Mouse (Mus musculus): ENCODE results near the gene Arhgap17. TPM values are rescaled to one million over a fixed set of nuclear protein-coding genes. Genes with fewer than 3 reads are reported as not detected.

Gene Arhgap17
- total RNA-seq, 2 experiments from 2014 or later, result 15.1 to 15.3 TPM

DNA sequence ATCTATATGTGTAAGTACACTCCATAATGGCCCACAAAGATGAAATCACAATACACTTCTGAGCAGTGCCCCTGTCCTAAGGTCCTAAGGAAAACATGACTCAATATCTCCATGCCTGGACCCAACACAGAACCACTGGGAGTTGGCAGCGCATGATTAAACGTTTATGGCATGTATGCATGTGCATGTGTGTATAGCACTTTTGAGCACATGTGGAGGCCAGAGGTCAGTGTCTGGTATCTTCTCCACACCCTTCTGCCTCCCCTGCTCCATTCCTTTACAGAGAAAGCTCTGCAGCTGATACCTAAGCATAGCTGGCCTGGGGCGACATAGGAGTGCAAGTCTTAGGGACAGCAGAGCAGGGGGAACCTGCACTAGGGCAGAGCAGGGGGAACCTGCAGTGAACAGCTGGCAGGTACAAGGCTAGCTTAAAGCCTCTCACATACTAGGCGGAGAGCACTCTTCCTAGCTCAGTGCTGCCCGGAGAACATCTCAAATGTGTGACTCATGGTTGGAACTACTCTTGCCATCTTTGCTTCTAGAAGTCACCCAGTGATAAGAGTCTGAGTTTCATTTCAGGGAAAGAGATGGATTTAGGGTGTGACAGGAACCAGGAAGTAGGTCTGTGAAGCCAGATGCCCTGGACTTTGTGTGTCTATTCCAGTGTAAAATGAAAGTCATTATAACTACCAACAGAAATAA is 25.5 kb downstream of the Arhgap17 start:
- no peak for DNase-seq (ENCODE audit: low spot score)

DNA sequence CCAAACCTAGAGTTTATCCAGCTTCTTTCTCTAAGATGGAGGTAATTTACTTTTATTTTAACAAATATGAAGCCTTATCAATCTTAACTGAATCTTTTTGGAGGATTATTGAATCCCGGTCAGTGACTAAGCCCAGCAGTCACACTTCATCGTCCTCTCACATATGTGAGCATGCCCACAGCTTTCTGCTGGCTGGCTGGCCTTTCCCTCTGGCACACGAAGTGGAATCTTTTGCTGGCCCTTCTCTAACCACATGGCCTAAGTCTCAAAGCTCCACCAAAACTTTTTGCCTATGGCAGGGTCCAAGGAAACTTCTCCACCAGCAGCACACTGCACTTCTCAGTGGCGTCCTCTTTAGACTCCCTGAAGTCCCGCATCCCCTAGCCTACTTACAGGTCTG is 27.8 kb downstream of the Arhgap17 start:
- DNase-seq (ENCODE audit: low spot score), result peak; percentile 59

- no peak for DNase-seq (ENCODE audit: low spot score)
Observed at GRCm38 (mm10) chr7:123338351-123338750, 31.4 kb downstream of the Arhgap17 start.

DNA sequence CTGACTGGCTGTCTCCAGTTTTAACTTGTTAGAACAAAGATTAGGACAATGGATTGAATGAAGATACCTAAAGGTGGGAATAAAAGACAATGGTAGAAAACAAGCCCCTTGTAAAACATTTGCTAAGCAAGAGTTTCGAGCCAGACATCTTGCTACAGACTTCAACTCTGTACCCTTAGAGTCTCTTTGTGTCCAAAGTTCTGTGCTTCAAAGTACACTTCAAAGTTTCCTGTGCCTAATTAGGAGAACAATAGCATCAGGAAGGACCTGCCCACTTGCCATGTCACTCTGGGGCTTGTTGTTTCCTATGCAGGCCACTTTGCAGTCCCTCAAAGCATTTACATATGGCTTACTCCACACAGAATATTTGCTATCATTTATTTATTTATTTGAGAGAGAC is 33.4 kb downstream of the Arhgap17 start:
- no peak for DNase-seq (ENCODE audit: low spot score)

DNA sequence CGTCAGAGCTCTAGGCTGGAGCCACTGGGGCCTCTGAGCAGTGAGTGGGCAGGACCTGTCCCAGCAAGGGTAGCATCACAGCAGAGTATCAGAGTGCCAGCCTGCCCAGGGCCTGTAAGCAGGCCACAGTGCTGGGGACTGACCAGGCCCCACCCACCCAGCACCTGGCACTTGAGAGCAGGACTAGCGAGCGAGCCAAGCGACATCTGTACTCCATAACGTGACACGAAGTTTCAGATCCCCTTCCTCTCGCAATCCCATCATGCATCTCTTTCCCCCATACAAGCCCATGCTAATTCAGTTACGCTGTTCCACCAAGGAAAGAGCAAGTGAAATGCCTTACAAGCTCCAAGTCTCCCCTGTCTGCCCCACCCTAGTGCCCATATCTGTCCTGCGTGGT is 39.2 kb downstream of the Arhgap17 start:
- DNase-seq (ENCODE audit: low spot score), result no peak

- no peak for DNase-seq (ENCODE audit: low spot score)
Observed at GRCm38 (mm10) chr7:123327909-123328308, 41.8 kb downstream of the Arhgap17 start.

GRCm38 (mm10) chr7:123326901-123327300 is 42.8 kb downstream of the Arhgap17 start:
- DNase-seq (ENCODE audit: low spot score), result no peak

- no peak for DNase-seq (ENCODE audit: low spot score)
Observed at GRCm38 (mm10) chr7:123326062-123326461, 43.7 kb downstream of the Arhgap17 start.

DNA sequence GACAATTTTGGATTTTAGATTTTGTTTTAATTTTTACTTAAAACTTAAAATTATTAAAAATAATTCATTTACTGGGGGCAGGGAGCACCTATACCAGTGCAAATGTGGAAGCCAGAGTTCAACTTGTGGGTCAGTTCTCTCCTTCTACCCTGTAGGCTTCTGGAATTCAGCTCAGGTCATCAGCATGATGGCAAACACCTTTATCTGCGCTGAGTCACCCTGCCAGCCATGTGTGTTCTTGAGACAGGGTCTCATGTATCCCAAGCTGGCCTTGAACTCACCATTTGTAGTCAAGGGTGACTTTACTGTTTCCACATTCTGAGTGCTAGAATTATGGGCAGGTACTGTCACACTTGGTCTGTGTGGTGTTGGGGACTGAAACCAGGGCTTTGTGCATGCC is 45.6 kb downstream of the Arhgap17 start:
- no peak for DNase-seq (ENCODE audit: low spot score)

- DNase-seq (ENCODE audit: low spot score), result no peak
Observed at GRCm38 (mm10) chr7:123323388-123323787, 46.3 kb downstream of the Arhgap17 start.

GRCm38 (mm10) chr7:123322452-123323121 is 47.1 kb downstream of the Arhgap17 start:
- DNase-seq (ENCODE audit: low spot score), result no peak

DNA sequence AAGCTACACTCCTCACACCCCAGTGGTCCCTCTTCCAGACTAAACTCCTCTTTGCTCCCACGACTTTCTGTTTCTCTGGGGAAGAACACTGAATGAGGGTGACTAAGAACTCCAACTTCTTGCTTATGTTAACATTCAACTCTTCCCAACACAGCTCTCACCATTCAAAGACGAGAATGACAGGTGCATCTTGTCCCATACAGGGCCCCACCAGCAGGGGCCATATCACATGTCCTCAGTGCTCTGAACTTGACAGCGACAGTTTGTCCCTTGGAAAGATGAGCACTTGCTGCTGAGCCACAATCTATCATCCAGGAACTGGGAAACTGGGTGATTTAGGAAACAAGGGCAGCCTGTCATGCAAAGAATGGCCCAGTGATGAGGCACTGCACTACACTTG is 57.0 kb downstream of the Arhgap17 start:
- no peak for DNase-seq (ENCODE audit: low spot score)

GRCm38 (mm10) chr7:123311836-123312235 is 57.9 kb downstream of the Arhgap17 start:
- no peak for DNase-seq (ENCODE audit: low spot score)

DNA sequence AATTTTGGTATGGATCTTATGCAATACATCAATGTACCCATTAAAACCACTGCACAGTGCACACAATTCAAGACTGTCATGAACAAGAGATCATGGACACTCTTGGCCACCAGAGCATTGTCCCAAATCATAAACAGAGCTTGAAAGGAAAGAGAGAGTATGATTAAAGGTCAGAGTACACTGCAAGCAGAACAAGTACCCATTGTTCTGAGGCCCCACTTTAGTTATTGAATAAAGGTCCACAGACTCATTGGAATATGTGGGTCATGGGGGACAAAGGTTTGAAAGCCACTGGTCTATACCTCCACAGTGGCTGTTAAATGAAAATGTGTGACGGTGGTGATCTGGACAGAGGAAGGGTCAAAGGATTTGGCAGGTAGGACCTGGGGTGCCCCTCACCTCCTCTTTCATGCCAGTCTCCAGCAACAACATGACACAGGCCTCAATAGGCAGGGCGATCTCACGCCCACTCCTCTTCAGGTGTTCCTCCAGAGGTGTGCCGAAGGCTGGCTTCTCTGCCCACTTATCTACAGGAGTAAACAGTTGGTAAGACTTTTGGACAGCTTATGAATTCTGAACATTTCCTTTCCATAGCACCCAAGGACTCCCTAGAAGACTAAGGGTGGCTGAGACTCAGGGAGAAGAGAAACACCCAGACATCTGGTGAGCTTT is 61.7 kb downstream of the Arhgap17 start:
- no peak for DNase-seq (ENCODE audit: low spot score)

- no peak for DNase-seq (ENCODE audit: low spot score)
Observed at GRCm38 (mm10) chr7:123307236-123307635, 62.5 kb downstream of the Arhgap17 start.

- no peak for DNase-seq (ENCODE audit: low spot score)
Observed at GRCm38 (mm10) chr7:123305397-123305796, 64.3 kb downstream of the Arhgap17 start.

DNA sequence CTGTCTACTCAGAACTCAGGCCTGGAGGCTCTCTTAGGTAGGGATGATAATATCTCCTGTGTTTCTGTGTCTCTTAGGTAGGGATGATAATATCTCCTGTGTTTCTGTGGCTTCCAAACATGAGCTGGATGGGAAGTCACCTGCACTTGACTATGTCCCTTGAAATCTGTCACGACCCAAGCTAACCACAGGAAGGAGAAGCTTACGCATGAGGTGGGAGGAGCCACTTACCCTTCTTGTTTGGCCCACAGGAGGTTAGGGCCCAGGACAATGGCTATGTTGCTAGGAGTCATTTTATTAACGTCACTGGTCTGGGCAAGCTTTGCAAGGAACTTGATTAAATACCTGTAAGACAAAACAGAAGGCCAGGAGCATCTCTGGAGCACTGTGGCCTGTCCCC is 69.5 kb downstream of the Arhgap17 start:
- DNase-seq (ENCODE audit: low spot score), result no peak

- DNase-seq (ENCODE audit: low spot score), result peak; percentile 53
Observed at GRCm38 (mm10) chr7:123298225-123298624, 71.5 kb downstream of the Arhgap17 start.

- DNase-seq (ENCODE audit: low spot score), result no peak
Observed at GRCm38 (mm10) chr7:123296097-123296496, 73.6 kb downstream of the Arhgap17 start.

GRCm38 (mm10) chr7:123295423-123295822 is 74.3 kb downstream of the Arhgap17 start:
- DNase-seq (ENCODE audit: low spot score), result no peak

DNA sequence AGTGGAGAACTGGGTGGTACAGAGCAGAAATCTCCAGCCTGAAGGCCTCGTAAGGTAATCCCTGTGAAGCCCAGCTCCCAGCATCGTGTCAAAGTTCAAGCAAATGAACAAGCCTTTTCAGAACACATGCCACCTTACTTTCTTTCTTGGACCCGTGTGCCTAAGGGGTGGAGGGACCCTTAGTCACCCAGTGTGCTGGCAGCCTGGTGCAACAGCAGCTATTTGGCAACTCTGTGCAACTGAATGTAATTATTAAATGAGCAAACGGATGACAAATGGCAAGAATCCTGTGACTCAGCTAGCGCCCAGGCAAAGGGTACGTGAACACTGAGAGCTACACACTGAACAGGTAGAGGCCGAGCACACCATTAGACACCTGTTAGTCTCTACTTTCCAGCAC is 75.8 kb downstream of the Arhgap17 start:
- no peak for DNase-seq (ENCODE audit: low spot score)

- DNase-seq (ENCODE audit: low spot score), result no peak
Observed at GRCm38 (mm10) chr7:123291942-123292341, 77.8 kb downstream of the Arhgap17 start.

GRCm38 (mm10) chr7:123289176-123289575 is 80.5 kb downstream of the Arhgap17 start:
- DNase-seq (ENCODE audit: low spot score), result no peak
